ENCODE assay signal across 16 mouse cellular contexts in the genomic region with DNA sequence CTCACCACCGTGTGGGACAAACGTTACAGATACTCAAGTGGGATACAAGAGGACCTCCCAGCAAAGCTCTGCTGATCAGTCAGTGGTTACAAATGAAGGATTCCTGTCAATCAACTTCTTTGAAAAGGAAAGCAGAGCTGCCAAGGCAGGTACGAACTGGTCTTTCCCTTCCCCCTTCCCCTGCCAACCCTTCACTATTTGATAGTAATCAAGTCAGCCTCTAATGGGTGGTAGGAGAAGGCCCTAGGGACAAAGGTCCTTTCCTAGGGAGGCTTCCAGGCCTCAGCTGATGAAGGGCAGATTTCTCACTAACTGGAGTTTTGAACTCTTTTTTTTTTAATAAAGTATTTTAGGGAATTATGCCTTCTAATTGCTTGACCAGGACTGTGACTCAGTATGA. TPM values are rescaled to one million over a fixed set of nuclear protein-coding genes. Genes with fewer than 3 reads are reported as not detected.
DNase-seq lines count a peak whose midpoint lies in the region; ATAC-seq and TF ChIP-seq lines count a peak whose summit lies in the region.
"Had no signal": no experiment of that assay in that cellular context is flagged by ENCODE, and none has a peak within 500 bp of the region (broad histone marks: within the 10 kb centered on the region; RNA-seq: fewer than 3 reads in every experiment).

No protein-coding gene starts in this region.

- no peak overlapping the region for H3K4me2 ChIP-seq in intestine, postnatal 0 days (replicated peaks; ENCODE audit: low read depth)
- no peak overlapping the region for H3K4me2 ChIP-seq in intestine, embryonic 15.5 days (replicated peaks)
- no peak overlapping the region for H3K4me2 ChIP-seq in kidney, embryonic 16.5 days (replicated peaks; ENCODE audit: low read depth, low read length)
- no peak overlapping the region for H3K4me2 ChIP-seq in kidney, embryonic 14.5 days (replicated peaks; ENCODE audit: low read depth, low read length)
- H3K4me2 ChIP-seq in lung, postnatal 0 days (replicated peaks; ENCODE audit: low read depth, low read length): no peak overlapping the region
- H3K4me2 ChIP-seq: forebrain, embryonic 13.5 days; hindbrain, embryonic 13.5 days had no signal

- no peaks in the 10 kb centered on the region for H3K36me3 ChIP-seq in intestine, postnatal 0 days (ENCODE audit: control insufficient read depth, insufficient read depth)
- H3K36me3 ChIP-seq in intestine, embryonic 15.5 days: no peaks in the 10 kb centered on the region
- no peaks in the 10 kb centered on the region for H3K36me3 ChIP-seq in kidney, embryonic 16.5 days (ENCODE audit: insufficient read depth, low read length)
- H3K36me3 ChIP-seq in kidney, embryonic 14.5 days (ENCODE audit: control insufficient read depth, insufficient read depth, low read length): no peaks in the 10 kb centered on the region
- no peaks in the 10 kb centered on the region for H3K36me3 ChIP-seq in lung, postnatal 0 days (ENCODE audit: insufficient read depth, low read length)
- H3K36me3 ChIP-seq: embryonic facial prominence, embryonic 10.5 days; G1E; heart, embryonic 12.5 days; hindbrain, embryonic 13.5 days had no signal

- no peak overlapping the region for H3K9ac ChIP-seq in intestine, postnatal 0 days (ENCODE audit: low read depth, low read length)
- H3K9ac ChIP-seq in intestine, embryonic 15.5 days: no peak overlapping the region
- H3K9ac ChIP-seq in kidney, embryonic 16.5 days (replicated peaks; ENCODE audit: low read length): no peak overlapping the region
- no peak overlapping the region for H3K9ac ChIP-seq in kidney, embryonic 14.5 days (ENCODE audit: low read depth, low read length)
- H3K9ac ChIP-seq in lung, postnatal 0 days (replicated peaks; ENCODE audit: low read depth): no peak overlapping the region
- H3K9ac ChIP-seq: forebrain, embryonic 13.5 days; forebrain, postnatal 0 days; heart, embryonic 12.5 days; hindbrain, embryonic 13.5 days had no signal

- no peaks in the 10 kb centered on the region for H3K27me3 ChIP-seq in intestine, postnatal 0 days (replicated peaks; ENCODE audit: control insufficient read depth, insufficient read depth, low read length)
- H3K27me3 ChIP-seq in intestine, embryonic 15.5 days (replicated peaks): no peaks in the 10 kb centered on the region
- no peaks in the 10 kb centered on the region for H3K27me3 ChIP-seq in kidney, embryonic 16.5 days (ENCODE audit: insufficient read depth, low read length)
- no peaks in the 10 kb centered on the region for H3K27me3 ChIP-seq in kidney, embryonic 14.5 days (ENCODE audit: control insufficient read depth, insufficient read depth, low read length)
- H3K27me3 ChIP-seq in lung, postnatal 0 days (replicated peaks; ENCODE audit: insufficient read depth, low read length): no peaks in the 10 kb centered on the region
- H3K27me3 ChIP-seq: forebrain, embryonic 13.5 days; heart, embryonic 12.5 days; hindbrain, embryonic 13.5 days had no signal

- WGBS in intestine, postnatal 0 days: 63% methylated on average over 3 of the region's 3 CpGs
- 80% methylated on average over 3 of the region's 3 CpGs for WGBS in intestine, embryonic 15.5 days
- WGBS in kidney, embryonic 16.5 days: 71% methylated on average over 3 of the region's 3 CpGs
- 74% methylated on average over 3 of the region's 3 CpGs for WGBS in kidney, embryonic 14.5 days
- 82% methylated on average over 3 of the region's 3 CpGs for WGBS in lung, postnatal 0 days

- no peak for TF ChIP-seq CTCF in gastrocnemius, adult 2 months (IDR thresholded peaks at IDR 0.05)
- TF ChIP-seq CTCF in intestine, postnatal 0 days (IDR thresholded peaks at IDR 0.05; ENCODE audit: low read depth): no peak
- TF ChIP-seq CTCF in lung, postnatal 0 days (IDR thresholded peaks at IDR 0.05): no peak

- H3K9me3 ChIP-seq in intestine, postnatal 0 days (ENCODE audit: control insufficient read depth): no peaks in the 10 kb centered on the region
- H3K9me3 ChIP-seq in intestine, embryonic 15.5 days: no peaks in the 10 kb centered on the region
- no peaks in the 10 kb centered on the region for H3K9me3 ChIP-seq in kidney, embryonic 16.5 days (ENCODE audit: low read length)
- H3K9me3 ChIP-seq in kidney, embryonic 14.5 days (ENCODE audit: control insufficient read depth, low read length): no peaks in the 10 kb centered on the region
- no peaks in the 10 kb centered on the region for H3K9me3 ChIP-seq in lung, postnatal 0 days (ENCODE audit: low read length)
- H3K9me3 ChIP-seq: forebrain, embryonic 13.5 days; hindbrain, embryonic 13.5 days had no signal

- peak overlapping the region; percentile 81 for H3K27ac ChIP-seq in gastrocnemius, adult 2 months
- H3K27ac ChIP-seq in intestine, postnatal 0 days (ENCODE audit: low read depth, low read length): peak overlapping the region; percentile 35; the same call in 1 of the 2 replicates
- no peak overlapping the region for H3K27ac ChIP-seq in intestine, embryonic 15.5 days
- H3K27ac ChIP-seq in kidney, embryonic 16.5 days (ENCODE audit: low read length): peak overlapping the region; percentile 73
- H3K27ac ChIP-seq in kidney, embryonic 14.5 days (ENCODE audit: low read depth, low read length): no peak overlapping the region
- H3K27ac ChIP-seq in lung, postnatal 0 days (ENCODE audit: low read length): peak overlapping the region; percentile 39
- H3K27ac ChIP-seq: embryonic facial prominence, embryonic 10.5 days; forebrain, embryonic 13.5 days; hindbrain, embryonic 13.5 days had no signal

- no peak for TF ChIP-seq EP300 in lung, postnatal 0 days (IDR thresholded peaks at IDR 0.05)

- H3K4me1 ChIP-seq in intestine, postnatal 0 days (replicated peaks; ENCODE audit: control insufficient read depth, insufficient read depth, low read length): peaks cover 14% of the 10 kb centered on the region
- H3K4me1 ChIP-seq in intestine, embryonic 15.5 days (replicated peaks): 0 out of 2 replicates have a peak, but pooled peaks cover 4% of the 10 kb centered on the region
- peaks cover 18% of the 10 kb centered on the region for H3K4me1 ChIP-seq in kidney, embryonic 16.5 days (ENCODE audit: insufficient read depth, low read length)
- H3K4me1 ChIP-seq in kidney, embryonic 14.5 days (ENCODE audit: control insufficient read depth, insufficient read depth, low read length): peaks cover 7% of the 10 kb centered on the region; the same call in 1 of the 2 replicates
- H3K4me1 ChIP-seq in lung, postnatal 0 days (ENCODE audit: insufficient read depth, low read depth, low read length): no peaks in the 10 kb centered on the region

- no peak overlapping the region for H3K4me3 ChIP-seq in gastrocnemius, adult 2 months
- H3K4me3 ChIP-seq in intestine, postnatal 0 days (ENCODE audit: low read depth, low read length): no peak overlapping the region
- H3K4me3 ChIP-seq in intestine, embryonic 15.5 days (replicated peaks): no peak overlapping the region
- no peak overlapping the region for H3K4me3 ChIP-seq in kidney, embryonic 16.5 days (ENCODE audit: low read length)
- no peak overlapping the region for H3K4me3 ChIP-seq in kidney, embryonic 14.5 days (ENCODE audit: low read length)
- no peak overlapping the region for H3K4me3 ChIP-seq in lung, postnatal 0 days (ENCODE audit: low read depth, low read length)
- H3K4me3 ChIP-seq: embryonic facial prominence, embryonic 10.5 days; forebrain, embryonic 13.5 days; heart, embryonic 12.5 days; hindbrain, embryonic 13.5 days had no signal

- intact Hi-C loops in gastrocnemius, adult 2 months (cut with DNase I): no loop called here

- no peak for ATAC-seq in intestine, postnatal 0 days
- no peak for ATAC-seq in intestine, embryonic 15.5 days
- ATAC-seq in kidney, embryonic 16.5 days (ENCODE audit: low FRiP score, low TSS enrichment): no peak
- ATAC-seq in kidney, embryonic 14.5 days (ENCODE audit: low FRiP score, low TSS enrichment): no peak
- no peak for ATAC-seq in lung, postnatal 0 days
- ATAC-seq: CD4-positive, CD25-positive, alpha-beta regulatory T cell, adult 4 months; forebrain, embryonic 13.5 days; forebrain, postnatal 0 days had no signal

- no peak for DNase-seq in gastrocnemius, adult 2 months
- no peak for DNase-seq in gastrocnemius, postnatal 25 days
- no peak for DNase-seq in lung, postnatal 0 days (ENCODE audit: low spot score)
- DNase-seq in lung, adult 18-20 months: no peak
- DNase-seq: B cell, adult 2 months; forebrain, postnatal 0 days had no signal

RNA-seq across cellular contexts. Expression of a gene that starts 11.2 kb away (rescaled TPM):
- total RNA-seq in gastrocnemius, adult 2 months (2021): 100 to 1,000 TPM; 162 to 209 TPM
- total RNA-seq in gastrocnemius, postnatal 25 days (2021): 100 to 1,000 TPM; 152 to 193 TPM
- 4.5 and 5.0 TPM in 2 replicates for polyA plus RNA-seq in intestine, postnatal 0 days (2015; fragmentation: Nextera tagmentation; extraction: Ambion mirVana)
- polyA plus RNA-seq in intestine, embryonic 15.5 days (2015; fragmentation: Nextera tagmentation; extraction: Ambion mirVana): 9.0 and 9.8 TPM in 2 replicates
- 15.7 and 18.8 TPM in 2 replicates for polyA plus RNA-seq in kidney, embryonic 16.5 days (2015; fragmentation: Nextera tagmentation; extraction: Ambion mirVana)
- polyA plus RNA-seq in kidney, embryonic 14.5 days (2014; fragmentation: Nextera tagmentation; extraction: Ambion mirVana): 15.3 and 23.5 TPM in 2 replicates
- polyA plus RNA-seq in lung, postnatal 0 days (2015; fragmentation: Nextera tagmentation; extraction: Ambion mirVana): 7.2 and 7.7 TPM in 2 replicates
- polyA plus RNA-seq: G1E had no signal

Comparison
In these comparisons a context has a peak if more than half of its experiments do, and no peak if none do; other contexts are left out.
1. H3K27ac ChIP-seq: peak in gastrocnemius, adult 2 months (single experiment), intestine, postnatal 0 days (single experiment), kidney, embryonic 16.5 days (single experiment) and lung, postnatal 0 days (single experiment); none in intestine, embryonic 15.5 days (single experiment) and kidney, embryonic 14.5 days (single experiment).